Mouse (Mus musculus) G1E (cell line): ENCODE measurements around the gene Rnf187.

ENCODE experiments used
- CTCF ChIP-seq: IDR thresholded peaks from 2 replicates; pipeline ENCODE4 v1.5.1; 2012; ENCODE audit warnings: low read depth, low read length, inconsistent platforms, mixed read lengths
- TAL1 ChIP-seq: conservative IDR thresholded peaks from 2 replicates; pipeline ENCODE4 v1.6.1; 2012; ENCODE audit warnings: low read depth, low read length, inconsistent platforms, mixed read lengths

DNA sequence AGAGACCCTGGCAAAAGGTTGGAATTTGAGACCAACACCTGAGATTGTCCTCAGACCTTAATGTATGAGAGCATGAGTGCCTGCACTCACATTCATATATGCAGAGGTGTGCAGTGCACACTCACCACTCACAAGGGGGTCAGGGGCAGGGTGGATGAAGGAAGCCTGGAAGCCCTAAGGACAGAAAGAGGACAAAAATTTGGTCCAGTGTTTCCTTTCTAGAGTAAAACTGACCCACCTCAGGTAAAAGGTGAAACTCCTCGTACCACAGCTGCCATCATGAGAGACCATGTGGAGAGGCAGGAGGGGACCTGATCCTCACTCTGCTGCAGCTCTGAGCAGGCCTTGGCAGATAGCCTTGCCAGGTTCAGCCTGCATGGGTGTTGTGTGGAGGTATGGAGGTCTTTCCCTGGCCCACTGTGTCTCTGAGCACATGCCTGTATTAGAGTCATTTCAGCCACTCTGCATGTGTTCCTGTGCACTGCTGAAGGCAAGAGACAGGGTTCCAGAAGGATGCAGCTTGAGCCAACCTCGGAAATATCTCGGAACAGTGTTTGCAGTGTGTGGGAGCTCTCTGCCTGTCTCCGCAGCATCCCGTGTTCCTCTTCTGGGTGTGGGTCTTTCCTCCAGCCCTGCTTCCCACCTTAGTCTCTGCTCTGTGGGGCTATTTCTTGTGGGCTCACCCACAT, 18.7 kb upstream of the Rnf187 start:
- TF ChIP-seq TAL1: no peak
- no peak for TF ChIP-seq CTCF
